Mouse (Mus musculus) bone marrow, adult 2 months (tissue): ENCODE results near the gene Pla2g7. TPM values are rescaled to one million over a fixed set of nuclear protein-coding genes. Genes with fewer than 3 reads are reported as not detected.

Source experiments
- H3K27ac ChIP-seq: fragments of 200-500 bp; 2 replicates; pipeline ENCODE4 v1.5.1; 2012; ENCODE audit warnings: low read depth, mild to moderate bottlenecking, control low read depth, inconsistent platforms, low read length; ENCODE audit not compliant: control insufficient read depth, poor library complexity, insufficient read depth
- H3K4me1 ChIP-seq: fragments of 200-500 bp; 2 replicates; pipeline ENCODE4 v1.6.1; 2011; ENCODE audit warnings: low read length; ENCODE audit not compliant: control insufficient read depth, insufficient read depth
- H3K4me3 ChIP-seq: fragments of 200-500 bp; replicated peaks from 2 replicates; pipeline ENCODE3; 2011; ENCODE audit warnings: mild to moderate bottlenecking, low read depth, low read length, control low read depth; ENCODE audit not compliant: control insufficient read depth
- CTCF ChIP-seq: fragments of 200-500 bp; IDR thresholded peaks from 2 replicates; pipeline ENCODE4 v1.5.1; 2011; ENCODE audit warnings: low read length, control low read depth; ENCODE audit not compliant: control insufficient read depth, insufficient read depth
- POLR2A ChIP-seq: fragments of 200-500 bp; IDR thresholded peaks from 2 replicates; pipeline ENCODE4 v1.6.1; 2011; ENCODE audit warnings: low read depth, mild to moderate bottlenecking, control low read depth, low read length, borderline replicate concordance; ENCODE audit not compliant: control insufficient read depth
- WGBS: fragments of 180-500 bp; shearing (Covaris S2); methylation state at CpG from one replicate; pipeline ENCODE4 v1.1.7; 2018; 5-methylcytosine and 5-hydroxymethylcytosine counted together
- polyA plus RNA-seq: library from polyadenylated mRNA; stranded (reverse); fragments of >200 nt; gene quantifications from 2 replicates; pipeline ENCODE4 v1.2.4, GENCODE M21; 2011; ENCODE audit warnings: low replicate concordance; ENCODE audit not compliant: missing spikeins, insufficient read depth, insufficient read length

Pla2g7 gene
- polyA plus RNA-seq, 1 experiment, result 16.1 TPM

DNA sequence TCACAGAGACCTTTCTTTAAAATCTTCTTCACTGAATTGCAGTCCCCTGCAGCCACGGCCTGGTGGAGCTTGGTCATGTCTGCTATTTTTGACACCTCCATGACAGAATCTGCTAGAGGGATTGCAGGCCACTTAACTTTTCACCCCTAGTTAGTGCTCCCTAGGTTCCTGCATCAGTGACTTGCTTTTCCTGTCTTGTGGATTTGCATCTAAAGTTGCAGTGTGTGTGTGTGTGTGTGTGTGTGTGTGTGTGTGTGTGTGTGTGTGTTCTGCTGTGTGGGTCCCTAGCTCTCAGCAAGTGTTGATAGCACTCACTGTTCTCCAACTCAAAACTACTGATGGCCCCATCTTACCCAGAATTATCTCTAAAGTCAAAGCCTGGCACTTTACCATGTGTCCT is 24.4 kb upstream of the Pla2g7 start, which contains the start of gene Ankrd66:
Ankrd66 (minus strand) TSS at position 101 of the 400 bp plus-strand sequence.
- WGBS, result 55% methylated on average over 1 of the region's 1 CpGs
- no peak within 1 kb of the TSS for H3K4me3 ChIP-seq
- H3K4me1 ChIP-seq, result peaks cover 9% of the 10 kb centered on the region
- TF ChIP-seq CTCF (no peak), POLR2A (no peak)
- H3K27ac ChIP-seq, result no peak within 1 kb of the TSS

DNA sequence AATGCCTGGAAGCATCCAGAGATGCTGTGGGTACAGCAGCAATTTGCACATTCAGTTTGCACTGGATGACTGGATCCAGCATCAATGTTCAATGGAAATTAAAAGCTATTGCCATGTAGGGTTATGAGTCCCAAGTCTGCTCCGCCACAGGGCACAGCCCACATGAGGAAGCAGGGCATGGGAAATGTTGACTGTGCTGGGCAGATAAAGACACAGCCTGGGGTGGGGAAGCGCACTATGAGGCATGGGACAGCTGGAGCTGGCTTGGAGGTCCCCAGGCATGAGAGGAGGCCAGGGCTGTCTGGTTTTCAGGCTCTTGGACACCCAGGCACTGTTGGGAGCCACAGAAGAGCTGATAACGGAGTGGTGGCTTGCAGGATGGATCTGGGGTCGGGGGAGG is 23.9 kb upstream of the Pla2g7 start:
- H3K4me1 ChIP-seq, result peaks cover 7% of the 10 kb centered on the region; the same call in 1 of the 2 replicates

GRCm38 (mm10) chr17:43551122-43551630 is 16.7 kb upstream of the Pla2g7 start:
- Histone ChIP-seq H3K27ac (no peak overlapping the region), H3K4me1 (peaks cover 4% of the 10 kb centered on the region; the same call in 1 of the 2 replicates), H3K4me3 (no peak overlapping the region)
- TF ChIP-seq POLR2A, result no peak
- TF ChIP-seq CTCF, result no peak
- WGBS, result 81% methylated on average over 3 of the region's 3 CpGs

More for the DNA sequence above, 23.9 kb upstream of the Pla2g7 start:
- 74% methylated on average over 4 of the region's 4 CpGs for WGBS
- Histone ChIP-seq H3K27ac (no peak overlapping the region), H3K4me3 (no peak overlapping the region)
- no peak for TF ChIP-seq POLR2A
- TF ChIP-seq CTCF, result no peak

DNA sequence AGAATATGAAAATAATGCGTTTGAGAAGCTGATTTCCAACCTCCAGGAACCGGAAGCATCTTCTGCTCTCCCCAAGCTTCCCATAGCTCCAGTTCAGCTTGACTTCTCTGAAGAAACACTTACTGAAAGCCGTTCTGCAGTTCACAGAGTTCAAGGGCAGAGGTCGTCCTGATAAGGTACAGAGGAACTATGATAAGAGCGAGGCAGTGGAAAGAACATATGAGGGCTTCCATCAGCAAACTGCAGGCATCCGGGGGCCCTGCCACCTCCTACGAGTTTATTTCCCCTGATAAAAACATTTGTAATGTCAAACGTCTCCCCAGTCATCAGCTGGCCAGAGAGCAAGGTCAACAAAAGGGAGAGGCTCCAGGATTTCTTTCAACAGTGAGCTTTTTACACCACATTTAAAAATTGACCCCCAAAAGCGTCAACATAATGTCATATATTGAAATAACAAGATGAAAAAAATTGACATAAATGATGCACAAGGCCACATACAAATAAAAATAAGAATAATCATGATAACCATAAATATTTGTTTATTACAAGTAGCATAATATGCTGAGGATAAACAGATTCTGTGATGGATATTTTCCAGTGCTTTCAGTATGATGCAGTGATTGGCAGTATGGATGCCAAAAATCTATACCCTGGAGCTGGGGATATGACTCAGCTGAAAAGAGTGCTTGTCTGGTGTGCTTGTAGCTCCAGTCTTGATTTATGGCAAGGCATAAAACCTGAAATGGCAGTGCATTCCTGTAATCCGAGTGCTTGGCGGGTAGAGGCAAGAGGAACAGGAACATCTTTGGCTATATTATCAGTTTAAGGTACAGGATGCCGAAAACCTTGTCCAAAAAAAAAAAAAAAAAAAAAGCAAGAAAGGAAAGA is 13.1 kb upstream of the Pla2g7 start:
- TF ChIP-seq POLR2A, result no peak
- TF ChIP-seq CTCF, result no peak
- 33% methylated on average over 12 of the region's 12 CpGs for WGBS
- no peak overlapping the region for H3K4me3 ChIP-seq

GRCm38 (mm10) chr17:43557104-43557503 is 10.8 kb upstream of the Pla2g7 start:
- 36% methylated on average over 4 of the region's 4 CpGs for whole genome bisulfite sequencing
- Histone ChIP-seq H3K4me3 (no peak overlapping the region), H3K27ac (peak overlapping the region; percentile 85), H3K4me1 (peaks cover 6% of the 10 kb centered on the region)
- no peak for TF ChIP-seq CTCF
- TF ChIP-seq POLR2A, result no peak

More for the DNA sequence above, 13.1 kb upstream of the Pla2g7 start:
- Histone ChIP-seq H3K4me1 (peaks cover 6% of the 10 kb centered on the region), H3K27ac (no peak overlapping the region)

DNA sequence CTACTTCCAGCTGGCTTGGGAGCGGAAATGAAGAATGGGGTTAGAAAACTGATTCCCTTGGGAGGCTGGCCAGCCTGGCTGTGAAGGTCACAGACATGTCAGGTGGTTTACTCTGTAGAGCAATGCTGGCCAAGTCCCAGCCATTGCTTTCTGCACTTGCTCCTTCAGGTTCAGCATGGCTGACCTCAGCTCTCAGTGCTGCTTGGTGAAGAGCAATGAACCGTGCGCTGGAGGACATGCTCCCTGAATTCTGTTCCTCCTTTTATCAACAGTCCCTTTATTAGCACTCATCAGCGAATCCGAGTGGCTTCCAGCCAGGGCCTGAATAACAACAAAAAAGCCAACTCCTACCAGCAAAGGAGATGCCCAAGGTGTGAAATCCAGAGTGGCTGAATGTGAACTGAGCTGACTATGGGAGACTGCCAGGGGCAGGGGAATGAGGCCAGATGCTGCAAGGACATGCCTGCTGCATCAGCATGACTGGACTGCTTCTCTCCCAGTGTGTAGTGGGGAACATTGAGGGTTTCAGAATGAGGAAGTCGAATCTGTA is 10.3 kb upstream of the Pla2g7 start:
- Histone ChIP-seq H3K4me1 (peaks cover 6% of the 10 kb centered on the region), H3K27ac (peak overlapping the region; percentile 85), H3K4me3 (no peak overlapping the region)
- TF ChIP-seq POLR2A (no peak), CTCF (no peak)
- WGBS, result 38% methylated on average over 6 of the region's 6 CpGs

GRCm38 (mm10) chr17:43558678-43559077 is 9.2 kb upstream of the Pla2g7 start:
- Histone ChIP-seq H3K4me1 (peaks cover 6% of the 10 kb centered on the region), H3K4me3 (no peak overlapping the region), H3K27ac (no peak overlapping the region)
- WGBS, result 78% methylated on average over 3 of the region's 3 CpGs
- TF ChIP-seq CTCF, result no peak
- TF ChIP-seq POLR2A, result no peak

DNA sequence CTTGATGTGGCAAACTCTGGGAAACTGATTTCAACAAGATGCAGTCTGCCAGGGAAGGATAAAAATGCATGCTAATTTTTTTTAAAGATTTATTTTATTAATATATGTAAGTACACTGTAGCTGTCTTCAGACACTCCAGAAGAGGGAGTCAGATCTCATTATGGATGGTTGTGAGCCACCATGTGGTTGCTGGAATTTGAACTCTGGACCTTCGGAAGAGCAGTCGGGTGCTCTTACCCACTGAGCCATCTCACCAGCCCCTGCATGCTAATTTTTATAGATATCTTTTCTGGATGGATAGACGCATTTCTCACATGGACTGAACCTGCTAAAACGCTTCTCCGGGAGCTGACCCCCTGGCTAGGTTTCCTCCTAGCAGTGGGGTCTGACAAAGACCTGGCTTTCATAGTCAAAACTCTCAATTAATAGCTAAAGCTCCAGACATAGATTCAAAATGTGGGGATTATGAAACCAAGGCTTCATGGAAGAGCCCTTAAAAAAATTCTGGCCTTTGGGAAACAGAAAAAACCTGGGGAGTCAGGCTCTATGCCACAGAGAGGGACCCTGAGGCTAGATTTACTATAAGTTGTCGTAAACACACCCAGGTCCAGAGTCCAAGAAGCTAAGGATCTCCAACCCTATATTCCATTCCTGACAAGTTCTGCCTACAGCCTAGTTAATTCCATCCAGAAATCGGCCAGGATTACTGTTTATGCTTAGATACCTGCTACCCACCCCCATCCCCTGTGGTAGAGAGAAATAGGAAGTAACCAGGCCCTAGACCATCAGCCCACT is 4.5 kb upstream of the Pla2g7 start:
- no peak overlapping the region for H3K27ac ChIP-seq
- H3K4me1 ChIP-seq, result no peaks in the 10 kb centered on the region
- H3K4me3 ChIP-seq, result no peak overlapping the region
- no peak for TF ChIP-seq CTCF
- 87% methylated on average over 7 of the region's 7 CpGs for WGBS
